Mouse (Mus musculus) neural tube, embryonic 13.5 days (tissue): ENCODE results near the gene Traf5. TPM values are rescaled to one million over a fixed set of nuclear protein-coding genes. Genes with fewer than 3 reads are reported as not detected.

Source experiments
- ATAC-seq: fragments of 200-750 bp; cut with Nextera tagmentation; 2 replicates; pipeline ENCODE4 v1.8.0; 2017; ENCODE audit warnings: low read depth, mild to moderate bottlenecking, moderate TSS enrichment, moderate library complexity
- H3K27ac ChIP-seq: fragments of 300-500 bp; sonication (generic); replicated peaks from 2 replicates; pipeline ENCODE4 v1.5.1; 2015; ENCODE audit warnings: moderate library complexity, mild to moderate bottlenecking, inconsistent platforms
- H3K27me3 ChIP-seq: fragments of 300-500 bp; sonication (generic); 2 replicates; pipeline ENCODE4 v1.6.1; 2015; ENCODE audit warnings: mild to moderate bottlenecking, inconsistent platforms
- H3K36me3 ChIP-seq: fragments of 300-500 bp; sonication (generic); 2 replicates; pipeline ENCODE4 v1.6.1; 2015; ENCODE audit warnings: mild to moderate bottlenecking, inconsistent platforms
- H3K4me1 ChIP-seq: fragments of 300-500 bp; sonication (generic); replicated peaks from 2 replicates; pipeline ENCODE4 v1.6.1; 2015; ENCODE audit warnings: inconsistent platforms
- H3K4me2 ChIP-seq: fragments of 300-500 bp; sonication (generic); 2 replicates; pipeline ENCODE4 v1.6.1; 2015; ENCODE audit warnings: inconsistent platforms, mild to moderate bottlenecking, moderate library complexity
- H3K4me3 ChIP-seq: fragments of 300-500 bp; sonication (generic); 2 replicates; pipeline ENCODE4 v1.5.1; 2015; ENCODE audit warnings: mild to moderate bottlenecking, inconsistent platforms
- H3K9ac ChIP-seq: fragments of 300-500 bp; sonication (generic); 2 replicates; pipeline ENCODE4 v1.6.1; 2015; ENCODE audit warnings: moderate library complexity, mild to moderate bottlenecking, inconsistent platforms
- H3K9me3 ChIP-seq: fragments of 300-500 bp; sonication (generic); 2 replicates; pipeline ENCODE4 v1.6.1; 2016; ENCODE audit warnings: inconsistent platforms
- WGBS: fragments of 180-500 bp; shearing (Covaris S2); methylation state at CpG from one replicate; pipeline ENCODE4 v1.1.7; 2015; 5-methylcytosine and 5-hydroxymethylcytosine counted together
- polyA plus RNA-seq: library from polyadenylated mRNA; unstranded; fragments of >200 nt; fragmentation: Nextera tagmentation; extraction: Ambion mirVana; gene quantifications from 2 replicates; pipeline ENCODE4 v1.2.1, GENCODE M21; 2015

The Traf5 gene
- polyA plus RNA-seq, 1 experiment from 2014 or later = 2.4 TPM

DNA sequence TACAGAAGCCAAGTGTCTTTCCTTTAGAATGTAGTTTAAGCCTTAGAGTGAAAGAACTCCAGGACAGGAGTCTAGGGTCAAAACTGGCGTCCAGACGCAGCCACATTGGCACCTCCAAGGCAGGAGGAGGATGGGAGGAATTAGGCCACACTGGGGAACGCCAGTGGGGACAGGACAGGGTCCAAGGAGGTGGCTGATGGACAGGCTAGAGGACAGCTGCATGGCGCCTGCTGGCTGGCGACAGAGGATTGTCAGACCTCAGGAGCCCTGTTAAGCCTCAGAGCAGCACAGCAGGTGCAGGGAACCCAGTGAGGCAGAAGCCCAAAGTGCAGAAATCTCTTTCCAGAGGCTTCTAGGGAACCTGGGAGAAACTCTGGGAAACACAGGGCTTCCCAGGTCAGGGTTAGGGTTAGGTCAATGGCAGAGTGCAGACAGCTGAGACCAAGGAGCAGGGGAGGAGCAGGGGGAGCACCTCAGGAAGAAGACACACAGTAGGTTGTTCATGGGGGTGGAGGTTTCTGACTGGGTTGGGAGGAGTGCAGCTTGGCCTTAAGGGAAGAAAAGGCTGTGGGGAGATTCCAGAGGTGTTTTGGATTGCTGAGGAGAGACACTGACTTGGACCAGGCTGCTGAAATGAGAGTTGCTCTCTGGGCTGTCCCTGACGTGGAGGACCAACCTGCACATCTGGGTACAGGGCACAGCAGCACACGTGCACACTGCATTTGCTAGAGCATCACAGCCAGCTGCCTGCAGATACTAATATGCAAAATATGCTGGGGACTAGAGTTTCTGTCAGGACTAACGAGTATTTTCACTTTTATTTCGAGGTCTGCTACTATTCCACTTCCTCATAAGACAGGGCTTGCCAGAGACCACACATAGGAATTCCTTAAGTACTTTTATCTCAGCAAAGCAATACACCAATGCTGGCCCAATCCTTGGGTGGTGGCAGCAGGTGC is 2.9 kb downstream of the Traf5 start:
- Histone ChIP-seq H3K4me3 (no peak overlapping the region), H3K4me2 (no peak overlapping the region), H3K9me3 (no peaks in the 10 kb centered on the region), H3K27me3 (peaks cover 29% of the 10 kb centered on the region), H3K36me3 (no peaks in the 10 kb centered on the region), H3K9ac (no peak overlapping the region), H3K27ac (no peak overlapping the region), H3K4me1 (peaks cover 9% of the 10 kb centered on the region)
- no peak for ATAC-seq
- WGBS = 70% methylated on average over 9 of the region's 9 CpGs

DNA sequence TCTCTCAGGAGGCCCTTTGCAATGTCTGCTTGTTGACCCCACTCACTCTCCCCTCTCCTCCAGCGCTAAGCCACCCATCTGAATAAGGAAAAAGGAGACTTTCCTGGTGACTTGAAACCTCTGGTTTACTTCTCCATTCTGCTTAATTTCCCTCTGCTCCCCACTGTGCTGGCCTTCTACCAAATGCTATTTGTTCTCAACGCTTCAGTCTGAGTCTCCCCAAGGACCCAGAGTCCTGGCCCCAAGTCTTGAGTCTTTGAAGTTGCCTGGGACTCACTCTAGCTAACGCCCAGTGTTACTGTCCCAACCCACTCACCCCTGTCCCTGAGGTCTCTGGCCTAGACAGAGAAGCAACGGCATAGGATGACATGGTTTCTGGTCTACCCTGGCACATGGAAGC is 4.3 kb downstream of the Traf5 start:
- WGBS = 67% methylated on average over 4 of the region's 4 CpGs
- no peaks in the 10 kb centered on the region for H3K36me3 ChIP-seq
- no peak for ATAC-seq

DNA sequence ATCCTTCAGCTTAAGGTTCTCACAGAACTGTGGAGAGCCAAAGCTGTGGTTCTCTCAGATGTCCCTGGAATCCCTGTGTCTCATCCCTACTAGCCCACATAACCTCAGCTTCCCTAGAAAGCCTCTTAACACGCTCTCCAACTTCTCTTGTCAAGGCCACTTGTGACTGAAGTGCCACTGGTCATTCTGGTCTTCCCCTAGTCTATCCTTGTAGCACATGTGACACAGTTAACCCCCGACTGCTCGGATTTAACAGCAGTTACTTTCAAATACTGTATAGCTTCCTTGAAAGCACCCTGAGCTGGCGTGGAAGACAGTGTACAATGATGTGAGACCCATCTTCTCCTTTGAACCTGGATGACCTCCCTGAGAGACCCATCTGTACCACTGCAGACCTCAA is 5.3 kb downstream of the Traf5 start:
- no peaks in the 10 kb centered on the region for H3K9me3 ChIP-seq
- H3K4me2 ChIP-seq = no peak overlapping the region
- no peak for ATAC-seq
- no peak overlapping the region for H3K9ac ChIP-seq
- H3K4me3 ChIP-seq = no peak overlapping the region
- no peaks in the 10 kb centered on the region for H3K36me3 ChIP-seq
- peaks cover 29% of the 10 kb centered on the region for H3K27me3 ChIP-seq
- 81% methylated on average over 4 of the region's 4 CpGs for WGBS
- no peak overlapping the region for H3K27ac ChIP-seq
- peaks cover 8% of the 10 kb centered on the region for H3K4me1 ChIP-seq

More for the DNA sequence above, 4.3 kb downstream of the Traf5 start:
- no peak overlapping the region for H3K4me3 ChIP-seq
- H3K9me3 ChIP-seq = no peaks in the 10 kb centered on the region
- H3K27me3 ChIP-seq = peaks cover 29% of the 10 kb centered on the region
- no peak overlapping the region for H3K9ac ChIP-seq
- peaks cover 9% of the 10 kb centered on the region for H3K4me1 ChIP-seq
- no peak overlapping the region for H3K27ac ChIP-seq
- no peak overlapping the region for H3K4me2 ChIP-seq

DNA sequence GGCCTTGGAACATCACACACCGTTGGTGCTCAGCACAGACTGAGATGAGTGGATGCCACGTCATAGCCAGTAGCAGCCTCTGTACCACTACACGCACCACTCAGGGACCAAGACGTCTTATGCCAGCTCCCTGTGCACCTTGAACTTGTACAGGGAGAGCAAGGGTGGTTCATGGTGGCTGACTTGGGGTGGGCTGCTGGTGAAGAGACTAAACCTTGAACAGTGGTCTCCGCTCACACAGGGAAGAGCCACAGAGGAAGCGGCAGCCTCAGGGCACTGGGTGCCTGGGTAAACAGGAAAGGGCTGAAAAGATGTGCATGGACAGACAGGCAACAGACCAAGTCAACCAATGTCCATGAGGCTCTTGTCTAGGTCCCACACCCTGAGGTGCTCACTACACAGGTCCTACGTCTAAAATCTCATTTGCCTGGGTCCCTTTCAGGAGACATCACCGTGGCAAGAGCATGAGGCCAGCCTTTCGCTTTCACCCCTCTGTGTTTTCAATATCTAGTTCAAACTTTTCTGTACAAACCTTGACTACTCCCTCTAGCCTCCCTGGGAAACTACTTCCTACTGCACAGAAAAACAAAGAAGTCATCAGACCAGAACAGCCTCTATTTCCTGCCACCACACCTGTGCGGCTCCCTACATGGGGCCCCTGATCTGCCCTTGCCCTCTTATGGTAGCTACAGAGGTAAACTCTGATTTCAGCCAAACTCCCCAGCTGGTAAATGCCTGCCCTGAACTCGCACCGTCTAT is 5.9 kb downstream of the Traf5 start:
- no peaks in the 10 kb centered on the region for H3K9me3 ChIP-seq
- ATAC-seq = no peak
- 89% methylated on average over 12 of the region's 12 CpGs for WGBS

DNA sequence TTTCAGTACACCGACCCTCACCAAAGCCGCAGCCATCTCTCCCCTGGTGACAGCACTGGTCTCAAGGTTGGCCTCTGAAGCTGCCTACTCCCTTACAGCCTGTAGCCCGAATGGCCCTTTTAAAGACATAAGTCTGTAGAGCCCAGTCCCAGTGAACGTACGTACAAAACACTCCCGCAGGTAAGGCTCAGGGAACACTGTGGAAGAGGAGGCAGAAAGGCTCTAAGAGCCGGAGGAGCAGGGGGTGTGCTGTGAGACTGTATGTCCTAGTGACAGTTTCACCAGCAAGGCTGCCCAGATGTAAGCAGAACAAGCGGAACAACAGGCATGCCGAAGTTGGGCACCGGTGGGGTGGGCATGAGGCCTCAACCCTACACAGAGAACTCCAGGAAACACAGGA is 7.1 kb downstream of the Traf5 start:
- Histone ChIP-seq H3K9me3 (no peaks in the 10 kb centered on the region), H3K4me1 (no peaks in the 10 kb centered on the region), H3K4me3 (no peak overlapping the region), H3K36me3 (no peaks in the 10 kb centered on the region), H3K4me2 (no peak overlapping the region), H3K9ac (no peak overlapping the region), H3K27me3 (peaks cover 11% of the 10 kb centered on the region), H3K27ac (no peak overlapping the region)
- WGBS = 94% methylated on average over 10 of the region's 10 CpGs
- ATAC-seq = no peak

More for the DNA sequence above, 5.9 kb downstream of the Traf5 start:
- H3K4me3 ChIP-seq = no peak overlapping the region
- H3K36me3 ChIP-seq = no peaks in the 10 kb centered on the region
- H3K4me1 ChIP-seq = peaks cover 2% of the 10 kb centered on the region; the same call in 1 of the 2 replicates
- H3K27me3 ChIP-seq = peaks cover 23% of the 10 kb centered on the region
- H3K9ac ChIP-seq = no peak overlapping the region
- H3K27ac ChIP-seq = no peak overlapping the region
- H3K4me2 ChIP-seq = no peak overlapping the region

DNA sequence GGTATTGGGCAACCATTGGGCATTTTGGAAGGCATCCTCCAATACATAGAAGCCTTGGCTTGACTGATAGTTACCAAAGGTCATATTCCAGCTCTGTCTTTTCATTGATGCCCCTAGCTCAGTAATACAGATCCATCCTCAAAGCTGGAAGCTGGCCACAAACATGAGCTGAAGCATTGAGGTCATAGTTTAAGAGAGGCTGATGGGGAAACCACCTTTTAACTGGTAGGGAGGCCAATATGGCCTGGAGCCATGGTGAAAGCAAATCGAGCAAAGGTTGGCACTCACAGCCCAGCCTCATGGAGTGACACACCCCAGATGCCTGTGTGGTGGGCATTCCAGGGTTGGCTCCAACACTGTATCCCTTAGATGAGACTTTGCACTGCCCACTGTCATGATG is 9.7 kb downstream of the Traf5 start:
- no peak overlapping the region for H3K4me2 ChIP-seq
- H3K36me3 ChIP-seq = no peaks in the 10 kb centered on the region
- no peak overlapping the region for H3K4me3 ChIP-seq
- no peaks in the 10 kb centered on the region for H3K9me3 ChIP-seq
- no peak overlapping the region for H3K9ac ChIP-seq
- no peaks in the 10 kb centered on the region for H3K27me3 ChIP-seq
- no peaks in the 10 kb centered on the region for H3K4me1 ChIP-seq
- no peak overlapping the region for H3K27ac ChIP-seq
- 91% methylated on average over 1 of the region's 1 CpGs for WGBS
- no peak for ATAC-seq

DNA sequence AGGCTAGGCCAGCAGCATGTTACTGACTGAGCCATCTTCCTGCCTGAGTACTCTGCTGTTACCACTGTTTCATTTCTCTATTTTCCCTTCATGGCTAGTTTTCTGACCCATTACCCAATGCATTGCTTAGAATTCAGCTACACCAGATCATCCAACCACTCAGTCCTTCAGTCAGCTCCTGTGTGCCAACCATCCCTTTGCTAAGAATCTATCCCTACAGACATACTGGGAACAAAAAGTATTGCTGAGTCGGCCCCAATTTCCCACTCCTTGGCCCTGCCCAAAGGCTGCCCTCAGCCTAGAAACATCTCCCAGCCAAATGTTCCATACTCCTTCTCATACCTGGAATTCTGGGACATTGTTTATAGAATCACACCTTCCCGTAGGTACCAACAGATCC is 11.2 kb downstream of the Traf5 start:
- H3K4me3 ChIP-seq = no peak overlapping the region
- no peaks in the 10 kb centered on the region for H3K27me3 ChIP-seq
- ATAC-seq = no peak
- H3K4me2 ChIP-seq = no peak overlapping the region
- no peaks in the 10 kb centered on the region for H3K4me1 ChIP-seq
- 98% methylated on average over 2 of the region's 2 CpGs for WGBS
- H3K9me3 ChIP-seq = no peaks in the 10 kb centered on the region
- no peak overlapping the region for H3K27ac ChIP-seq
- H3K36me3 ChIP-seq = no peaks in the 10 kb centered on the region
- no peak overlapping the region for H3K9ac ChIP-seq

DNA sequence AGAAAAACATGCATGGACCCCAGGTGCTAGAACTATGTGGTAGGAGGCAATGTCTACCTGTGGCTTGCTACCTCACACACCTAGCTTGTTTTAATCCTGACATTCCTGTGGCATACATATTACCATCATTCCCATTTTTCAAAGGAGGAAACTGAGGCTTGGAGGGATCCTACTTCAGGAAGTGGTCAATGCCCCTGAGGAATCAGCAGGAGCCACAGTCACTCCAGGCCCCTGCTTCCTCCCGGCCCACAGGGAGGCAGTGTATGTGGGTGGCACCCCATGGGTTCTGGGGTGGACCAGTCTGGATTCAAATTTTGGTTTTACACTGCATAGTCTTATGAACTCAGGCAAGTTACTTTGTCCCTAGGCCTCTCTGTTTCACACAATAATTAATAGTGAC is 13.2 kb downstream of the Traf5 start:
- Histone ChIP-seq H3K4me1 (0 out of 2 replicates have a peak, but pooled peaks cover 5% of the 10 kb centered on the region), H3K36me3 (no peaks in the 10 kb centered on the region), H3K9me3 (no peaks in the 10 kb centered on the region), H3K27me3 (no peaks in the 10 kb centered on the region), H3K27ac (no peak overlapping the region), H3K4me2 (no peak overlapping the region), H3K9ac (no peak overlapping the region), H3K4me3 (no peak overlapping the region)
- no peak for ATAC-seq
- 94% methylated on average over 1 of the region's 1 CpGs for WGBS

DNA sequence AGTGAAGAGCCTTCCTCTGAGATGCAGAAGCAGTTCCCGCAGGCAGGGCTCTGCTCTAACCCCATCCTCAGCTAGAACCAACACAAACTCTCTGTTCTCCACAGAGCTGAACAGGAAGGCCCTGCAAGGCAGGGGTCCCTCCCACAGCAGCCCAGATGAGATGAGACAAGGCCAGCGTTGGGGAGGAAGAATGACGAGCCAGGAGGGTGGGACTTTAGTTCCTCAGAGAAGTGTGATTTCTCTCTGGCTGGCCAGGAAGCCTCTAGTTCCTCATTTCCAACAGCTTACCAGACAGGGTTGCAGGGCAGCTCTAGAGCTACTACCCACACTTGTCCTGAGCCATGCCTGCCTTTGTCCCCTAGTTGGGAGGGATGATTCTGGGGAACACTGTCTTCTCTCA is 14.0 kb downstream of the Traf5 start:
- WGBS = 63% methylated on average over 3 of the region's 3 CpGs
- no peak for ATAC-seq
- Histone ChIP-seq H3K9me3 (no peaks in the 10 kb centered on the region), H3K4me2 (no peak overlapping the region), H3K4me1 (0 out of 2 replicates have a peak, but pooled peaks cover 5% of the 10 kb centered on the region), H3K9ac (no peak overlapping the region), H3K4me3 (no peak overlapping the region), H3K27ac (no peak overlapping the region), H3K36me3 (no peaks in the 10 kb centered on the region), H3K27me3 (no peaks in the 10 kb centered on the region)

DNA sequence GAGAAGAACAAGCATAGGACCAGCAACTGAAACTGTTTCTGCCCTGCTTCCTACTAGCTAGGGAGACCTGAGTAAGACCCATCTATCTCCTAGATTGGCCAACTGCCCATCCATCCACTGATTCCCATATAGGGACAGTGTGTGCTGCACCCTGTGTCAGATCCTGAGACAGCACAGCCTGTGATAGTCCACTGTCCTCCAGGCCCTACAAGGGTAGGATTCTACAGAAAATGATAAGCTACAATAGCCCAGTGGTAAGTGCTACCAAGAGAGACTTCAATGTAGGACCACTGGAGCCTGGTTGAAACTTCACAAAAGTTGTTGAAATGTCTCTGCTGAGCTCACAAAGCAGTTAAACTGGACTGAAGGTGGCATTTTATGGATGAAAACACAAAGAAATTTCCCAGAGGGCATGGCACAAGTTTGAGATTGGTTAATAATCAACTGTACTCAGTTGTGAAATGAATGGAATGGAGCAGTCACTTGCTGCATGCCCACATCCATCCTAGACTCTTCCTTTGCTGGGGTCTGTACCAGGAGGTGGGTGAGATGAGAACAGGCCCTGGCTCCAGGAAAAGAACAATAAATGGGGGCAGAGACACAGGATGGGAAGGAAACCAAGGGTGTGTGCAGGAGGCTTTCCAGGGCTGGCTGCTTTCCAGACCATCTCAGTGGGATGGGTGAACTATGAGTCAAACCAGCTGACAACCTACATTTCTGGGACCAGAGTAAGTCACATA is 15.4 kb downstream of the Traf5 start:
- Histone ChIP-seq H3K36me3 (no peaks in the 10 kb centered on the region), H3K4me1 (0 out of 2 replicates have a peak, but pooled peaks cover 5% of the 10 kb centered on the region), H3K27me3 (no peaks in the 10 kb centered on the region), H3K9ac (no peak overlapping the region), H3K9me3 (no peaks in the 10 kb centered on the region), H3K4me3 (no peak overlapping the region), H3K4me2 (no peak overlapping the region), H3K27ac (no peak overlapping the region)
- ATAC-seq = no peak

DNA sequence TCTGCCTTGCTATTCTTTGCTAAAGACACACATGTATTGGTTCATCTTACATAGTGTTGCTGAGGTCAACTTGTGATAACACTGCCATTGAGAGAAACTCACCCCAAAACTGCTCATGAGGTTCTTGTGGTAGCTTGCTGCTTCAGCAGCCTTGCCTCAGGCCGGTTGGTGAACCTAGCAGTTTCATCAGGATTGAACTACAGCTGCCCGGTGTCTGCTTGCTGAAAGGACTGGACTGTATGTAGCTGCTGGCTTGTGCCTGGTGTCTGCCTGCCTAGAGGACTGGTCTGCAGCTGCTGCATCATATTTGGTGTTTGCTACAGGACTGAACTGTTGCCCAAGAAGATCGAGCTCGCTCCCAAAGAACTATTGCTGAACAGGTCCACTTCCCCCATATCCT is 16.3 kb downstream of the Traf5 start:
- WGBS = 83% methylated on average over 4 of the region's 4 CpGs
- no peaks in the 10 kb centered on the region for H3K27me3 ChIP-seq
- ATAC-seq = no peak
- H3K27ac ChIP-seq = no peak overlapping the region
- H3K4me3 ChIP-seq = no peak overlapping the region
- H3K4me2 ChIP-seq = no peak overlapping the region
- 0 out of 2 replicates have a peak, but pooled peaks cover 5% of the 10 kb centered on the region for H3K4me1 ChIP-seq
- no peaks in the 10 kb centered on the region for H3K36me3 ChIP-seq
- no peaks in the 10 kb centered on the region for H3K9me3 ChIP-seq
- no peak overlapping the region for H3K9ac ChIP-seq

DNA sequence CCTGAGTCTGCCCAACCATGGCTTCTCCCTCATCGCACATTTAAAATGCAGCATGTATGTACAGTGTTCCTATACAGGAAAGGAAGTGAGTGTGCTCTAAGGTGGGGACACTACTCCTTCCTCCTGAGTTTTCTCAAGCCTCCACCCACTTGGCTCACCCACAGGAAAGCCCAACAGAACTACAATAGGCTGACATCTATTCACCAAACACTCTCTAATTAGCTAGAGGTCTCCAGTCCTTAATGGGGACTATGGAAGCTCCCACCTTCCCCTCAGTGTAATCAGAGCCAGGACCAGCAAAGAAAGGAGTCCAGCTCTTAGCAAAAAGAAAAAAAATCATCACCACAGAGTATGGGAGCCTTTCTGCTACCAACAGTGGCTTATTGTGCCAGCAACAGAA is 17.5 kb downstream of the Traf5 start:
- Histone ChIP-seq H3K9me3 (no peaks in the 10 kb centered on the region), H3K27ac (no peak overlapping the region), H3K4me1 (peaks cover 18% of the 10 kb centered on the region), H3K27me3 (no peaks in the 10 kb centered on the region), H3K4me2 (no peak overlapping the region), H3K9ac (no peak overlapping the region), H3K36me3 (no peaks in the 10 kb centered on the region), H3K4me3 (no peak overlapping the region)
- ATAC-seq = no peak
- 87% methylated on average over 1 of the region's 1 CpGs for WGBS
